Mouse (Mus musculus): ENCODE results near the gene Gm10358.
"Not testable (repeated sequence)": the region's sequence is repeated elsewhere in the genome, so short reads cannot be mapped to it uniquely, and the experiment has no call there.

Gm10358 gene

DNA sequence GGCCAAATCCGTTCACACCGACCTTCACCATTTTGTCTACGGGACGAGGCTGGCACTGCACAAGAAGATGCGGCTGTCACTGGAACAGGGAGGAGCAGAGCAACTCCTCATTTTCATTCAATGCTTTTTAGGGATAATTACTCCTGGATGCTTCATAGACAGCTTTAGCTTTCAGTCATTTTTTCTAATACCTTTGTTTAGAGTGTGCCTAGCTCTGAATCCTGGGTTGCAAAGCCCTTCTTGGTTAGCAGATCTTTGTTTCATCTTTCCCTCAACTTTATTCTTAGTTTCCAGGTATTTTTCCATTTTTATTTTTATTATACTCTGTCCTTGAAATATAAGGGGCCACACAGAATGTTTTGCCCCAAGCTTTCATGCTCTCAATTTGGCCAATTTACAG is at the start of gene Gm10358:
Gene Gm10358 (minus strand): TSS at position 101 of the 400 bp plus-strand sequence.
- no peak for DNase-seq (ENCODE audit: low spot score)

- DNase-seq (ENCODE audit: low spot score), result no peak
Observed at GRCm38 (mm10) chr8:75448394-75448793, 42.0 kb upstream of the Gm10358 start, which contains the start of gene Iqcm. TSS of gene Iqcm (plus strand) at chr8:75448694.

DNA sequence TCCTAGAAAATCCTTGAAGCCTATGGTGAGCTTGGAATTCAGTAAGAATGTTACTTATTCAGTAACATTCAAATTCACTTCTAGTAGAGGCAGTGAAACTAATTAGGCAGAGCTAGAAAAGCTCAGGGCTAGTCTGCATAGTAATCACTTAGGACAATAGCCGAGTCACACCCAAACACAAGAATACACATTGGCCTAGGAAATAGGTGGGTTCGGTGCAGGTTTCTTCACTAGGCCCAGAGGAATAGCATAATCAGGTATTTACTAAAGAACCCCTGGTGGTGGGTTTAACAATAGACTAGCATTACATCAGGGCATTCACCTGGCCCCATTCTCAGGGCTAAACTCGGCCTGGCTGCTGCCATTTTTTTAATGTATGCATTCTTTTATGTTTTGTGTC is 9.3 kb upstream of the Gm10358 start:
- DNase-seq (ENCODE audit: low spot score), result not testable (repeated sequence)

DNA sequence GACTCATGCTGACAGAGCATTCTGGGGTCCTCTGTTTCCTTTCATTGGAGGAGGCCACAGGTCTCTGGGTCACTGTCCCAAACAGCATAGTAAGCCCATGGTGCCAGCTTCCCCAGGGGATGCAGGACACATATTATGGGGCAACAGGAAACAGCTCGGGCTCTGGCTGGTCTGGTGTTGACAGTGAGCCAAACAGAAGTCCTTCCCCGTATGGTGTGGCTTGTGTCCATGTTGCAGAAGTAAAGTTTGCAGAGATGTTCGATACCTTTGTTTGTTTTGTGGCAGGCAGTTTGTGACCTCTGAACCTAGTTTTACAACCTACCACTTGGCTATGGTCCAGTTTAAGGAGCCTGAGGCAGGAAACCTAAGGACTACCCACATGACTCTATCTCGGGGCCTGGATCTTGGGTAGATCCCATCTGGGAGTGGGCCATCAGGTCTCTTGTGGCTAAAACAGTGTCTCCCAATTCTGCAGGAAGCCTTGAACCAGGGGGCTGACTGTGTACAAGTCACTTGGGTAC is 21.6 kb downstream of the Gm10358 start:
- DNase-seq (ENCODE audit: low spot score), result no peak

DNA sequence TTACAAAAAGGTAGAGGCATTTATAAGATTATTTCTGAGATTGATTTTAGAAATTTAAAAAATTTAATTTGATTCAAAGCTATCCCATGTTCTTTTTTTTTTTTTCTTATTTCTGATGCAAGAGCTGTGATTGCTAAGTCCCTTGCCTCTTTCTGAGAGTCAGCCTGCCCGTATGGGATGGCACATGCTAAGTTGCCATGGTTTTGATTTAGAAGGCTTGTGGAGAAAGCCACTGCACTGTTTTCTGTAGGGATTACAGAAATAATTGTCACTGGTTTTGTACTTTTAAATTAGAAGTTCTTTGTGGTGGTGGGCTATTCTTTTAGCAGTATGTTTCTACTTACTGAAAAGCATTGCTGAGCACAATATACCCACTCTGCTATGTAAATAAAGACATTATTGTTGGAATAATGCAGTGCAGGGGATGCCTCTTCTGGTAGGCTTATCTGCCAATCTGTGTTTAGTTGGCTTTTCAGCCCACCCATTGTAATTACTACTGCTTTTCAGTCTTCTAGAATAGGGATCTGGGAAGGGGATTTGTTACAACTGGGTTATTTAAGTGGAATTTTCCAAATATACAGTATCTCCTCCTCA is 30.8 kb downstream of the Gm10358 start:
- DNase-seq (ENCODE audit: low spot score), result no peak

DNA sequence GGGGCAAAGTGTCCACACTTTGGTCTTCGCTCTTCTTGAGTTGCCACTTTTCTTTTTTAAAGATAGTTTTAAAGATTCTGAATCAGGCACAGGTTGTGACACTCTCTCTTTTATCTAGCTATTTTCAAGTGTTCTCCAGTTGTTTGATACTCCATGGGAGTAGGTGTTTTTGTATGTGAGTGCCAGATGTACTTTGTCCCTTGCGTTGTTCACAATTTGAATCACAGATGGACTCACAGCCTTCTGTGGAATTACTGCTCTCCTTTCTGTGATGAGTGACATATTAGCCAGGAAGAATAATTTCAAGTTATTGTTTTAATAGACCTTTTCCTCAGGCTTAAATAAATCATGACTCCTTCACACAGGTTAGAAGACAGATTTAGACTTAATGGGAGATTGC is 34.4 kb downstream of the Gm10358 start:
- DNase-seq (ENCODE audit: low spot score), result no peak

Data from MN1 (cell line).